Comparison of ENCODE assay signal across 16 mouse cellular contexts in genomic region chr17:67052624-67053314, GRCm38 (mm10).
A peak's percentile ranks its signal among the peaks of the same experiment; 100 is the strongest.
DNase-seq lines count a peak whose midpoint lies in the region; ATAC-seq and TF ChIP-seq lines count a peak whose summit lies in the region.
"Had no signal": no experiment of that assay in that cellular context is flagged by ENCODE, and none has a peak within 500 bp of the region (broad histone marks: within the 10 kb centered on the region; RNA-seq: fewer than 3 reads in every experiment).

No protein-coding gene starts in this region.

- H3K4me1 ChIP-seq in heart, adult 2 months (ENCODE audit: control insufficient read depth, insufficient read depth, low read length): peaks cover 7% of the 10 kb centered on the region
- H3K4me1 ChIP-seq in hindbrain, embryonic 15.5 days (replicated peaks): peaks cover 8% of the 10 kb centered on the region
- no peaks in the 10 kb centered on the region for H3K4me1 ChIP-seq in hindbrain, embryonic 11.5 days (replicated peaks; ENCODE audit: control insufficient read depth, insufficient read depth, low read length)
- no peaks in the 10 kb centered on the region for H3K4me1 ChIP-seq in limb, embryonic 10.5 days
- H3K4me1 ChIP-seq: embryonic facial prominence, embryonic 12.5 days; intestine, embryonic 15.5 days had no signal

- WGBS in heart, adult 2 months: 40% methylated on average over 11 of the region's 11 CpGs
- 47% methylated on average over 11 of the region's 11 CpGs for WGBS in hindbrain, embryonic 15.5 days
- 77% methylated on average over 11 of the region's 11 CpGs for WGBS in hindbrain, embryonic 11.5 days
- WGBS in limb, embryonic 10.5 days: 86% methylated on average over 11 of the region's 11 CpGs

- 0 out of 2 replicates have a peak, but pooled peaks have one; percentile 66 for ATAC-seq in hindbrain, embryonic 15.5 days (ENCODE audit: low FRiP score, low read depth)
- no peak for ATAC-seq in hindbrain, embryonic 11.5 days (ENCODE audit: low FRiP score)
- ATAC-seq: intestine, embryonic 15.5 days had no signal

- TF ChIP-seq CTCF in heart, adult 2 months (IDR thresholded peaks at IDR 0.05): no peak
- TF ChIP-seq CTCF in brain, embryonic 14.5 days (IDR thresholded peaks at IDR 0.05; ENCODE audit: borderline replicate concordance, extremely low read depth, insufficient read depth, insufficient read length): no peak

- intact Hi-C loops in heart, adult 2 months (cut with DNase I): no loop called here
- intact Hi-C loops in heart, postnatal 25 days (cut with DNase I): no loop called here

- no peak overlapping the region for H3K4me2 ChIP-seq in hindbrain, embryonic 15.5 days
- no peak overlapping the region for H3K4me2 ChIP-seq in hindbrain, embryonic 11.5 days (replicated peaks; ENCODE audit: low read depth, low read length)
- H3K4me2 ChIP-seq: embryonic facial prominence, embryonic 12.5 days; intestine, embryonic 15.5 days; liver, embryonic 11.5 days; lung, embryonic 14.5 days had no signal

- TF ChIP-seq EP300 in heart, adult 2 months (IDR thresholded peaks at IDR 0.05; ENCODE audit: insufficient read depth, low read depth, low read length): 0 out of 2 replicates have a peak, but pooled peaks have one; percentile 8

- H3K9ac ChIP-seq in heart, adult 2 months (ENCODE audit: low read depth, low read length): no peak overlapping the region
- no peak overlapping the region for H3K9ac ChIP-seq in hindbrain, embryonic 15.5 days
- no peak overlapping the region for H3K9ac ChIP-seq in hindbrain, embryonic 11.5 days (ENCODE audit: low read depth, low read length)
- H3K9ac ChIP-seq: embryonic facial prominence, embryonic 12.5 days; intestine, embryonic 15.5 days; lung, embryonic 14.5 days had no signal

- H3K36me3 ChIP-seq in heart, adult 2 months (ENCODE audit: control insufficient read depth, insufficient read depth, low read length): peaks cover 7% of the 10 kb centered on the region; the same call in 1 of the 2 replicates
- H3K36me3 ChIP-seq in hindbrain, embryonic 15.5 days: no peaks in the 10 kb centered on the region
- H3K36me3 ChIP-seq in hindbrain, embryonic 11.5 days (ENCODE audit: control insufficient read depth, insufficient read depth, low read length): no peaks in the 10 kb centered on the region
- no peaks in the 10 kb centered on the region for H3K36me3 ChIP-seq in limb, embryonic 10.5 days
- H3K36me3 ChIP-seq: embryonic facial prominence, embryonic 12.5 days; intestine, embryonic 15.5 days had no signal

- no peaks in the 10 kb centered on the region; the same call in 1 of the 2 replicates for H3K79me2 ChIP-seq in heart, adult 2 months (replicated peaks; ENCODE audit: control insufficient read depth, insufficient read depth, low read length)

- H3K9me3 ChIP-seq in hindbrain, embryonic 15.5 days: no peaks in the 10 kb centered on the region
- H3K9me3 ChIP-seq in hindbrain, embryonic 11.5 days (ENCODE audit: control insufficient read depth, low read length): no peaks in the 10 kb centered on the region
- no peaks in the 10 kb centered on the region for H3K9me3 ChIP-seq in limb, embryonic 10.5 days (replicated peaks)
- H3K9me3 ChIP-seq: embryonic facial prominence, embryonic 12.5 days; intestine, embryonic 15.5 days had no signal

- no peak for TF ChIP-seq POLR2A in heart, adult 2 months (IDR thresholded peaks at IDR 0.05; ENCODE audit: insufficient read depth, low read depth, low read length)
- no peak for TF ChIP-seq POLR2A in brain, embryonic 14.5 days (IDR thresholded peaks at IDR 0.05; ENCODE audit: borderline replicate concordance, extremely low read depth, insufficient read depth, insufficient read length, poor library complexity, severe bottlenecking)

- H3K27ac ChIP-seq in heart, adult 2 months: no peak overlapping the region
- H3K27ac ChIP-seq in hindbrain, embryonic 15.5 days (replicated peaks): no peak overlapping the region
- no peak overlapping the region for H3K27ac ChIP-seq in hindbrain, embryonic 11.5 days (ENCODE audit: low read depth, low read length)
- H3K27ac ChIP-seq in limb, embryonic 10.5 days: no peak overlapping the region
- H3K27ac ChIP-seq: embryonic facial prominence, embryonic 12.5 days; intestine, embryonic 15.5 days had no signal

- H3K27me3 ChIP-seq in heart, adult 2 months (ENCODE audit: control insufficient read depth, insufficient read depth, low read length): no peaks in the 10 kb centered on the region
- no peaks in the 10 kb centered on the region for H3K27me3 ChIP-seq in hindbrain, embryonic 15.5 days
- no peaks in the 10 kb centered on the region for H3K27me3 ChIP-seq in hindbrain, embryonic 11.5 days (ENCODE audit: control insufficient read depth, insufficient read depth, low read length)
- H3K27me3 ChIP-seq in limb, embryonic 10.5 days (ENCODE audit: low read depth, poor library complexity, severe bottlenecking): no peaks in the 10 kb centered on the region
- H3K27me3 ChIP-seq: embryonic facial prominence, embryonic 12.5 days; intestine, embryonic 15.5 days had no signal

- no peak overlapping the region for H3K4me3 ChIP-seq in heart, adult 2 months
- H3K4me3 ChIP-seq in hindbrain, embryonic 15.5 days: no peak overlapping the region
- no peak overlapping the region for H3K4me3 ChIP-seq in hindbrain, embryonic 11.5 days (ENCODE audit: low read depth, low read length)
- no peak overlapping the region for H3K4me3 ChIP-seq in limb, embryonic 10.5 days
- H3K4me3 ChIP-seq: embryonic facial prominence, embryonic 12.5 days; intestine, embryonic 15.5 days had no signal

- DNase-seq in heart, adult 2 months: no peak
- DNase-seq in heart, postnatal 25 days (ENCODE audit: low spot score): no peak
- DNase-seq in hindbrain, embryonic 11.5 days (ENCODE audit: low spot score): no peak
- DNase-seq in CD4-positive helper T cell, adult 2 months (ENCODE audit: low read depth, low spot score): peak; percentile 4
- DNase-seq in brain, embryonic 14.5 days (ENCODE audit: low read depth): peak; percentile 52
- no peak for DNase-seq in limb, embryonic 10.5 days (ENCODE audit: low spot score)
- DNase-seq: cerebellum, adult 18-20 months; gastrocnemius, postnatal 14 days; layer of hippocampus, postnatal 36 days; lung, embryonic 14.5 days; right cerebral cortex, postnatal 25 days; thymus, postnatal 14 days had no signal

Comparison
In these comparisons a context has a peak if more than half of its experiments do, and no peak if none do; other contexts are left out.
1. DNase-seq: peak in CD4-positive helper T cell, adult 2 months (single experiment) and brain, embryonic 14.5 days (single experiment); none in heart, adult 2 months (0 of 2), heart, postnatal 25 days (single experiment), hindbrain, embryonic 11.5 days (single experiment) and limb, embryonic 10.5 days (single experiment).